Mouse (Mus musculus): ENCODE data around the gene Ifngr2.

Ifngr2 gene

GRCm38 (mm10) chr16:91534888-91535287 lies 12.0 kb upstream of the Ifngr2 start:
- DNase-seq (ENCODE audit: low read depth in 1 of 2, low spot score in 2 of 2) = no peak

GRCm38 (mm10) chr16:91536372-91536771 lies 10.5 kb upstream of the Ifngr2 start:
- DNase-seq (ENCODE audit: low read depth in 1 of 2, low spot score in 2 of 2) = no peak

GRCm38 (mm10) chr16:91537065-91537464 lies 9.8 kb upstream of the Ifngr2 start:
- DNase-seq (ENCODE audit: low read depth in 1 of 2, low spot score in 2 of 2) = no peak

GRCm38 (mm10) chr16:91538051-91538450 lies 8.8 kb upstream of the Ifngr2 start:
- DNase-seq (ENCODE audit: low read depth in 1 of 2, low spot score in 2 of 2) = no peak

GRCm38 (mm10) chr16:91538513-91538912 lies 8.4 kb upstream of the Ifngr2 start:
- DNase-seq (ENCODE audit: low read depth in 1 of 2, low spot score in 2 of 2) = no peak

- DNase-seq (ENCODE audit: low read depth in 1 of 2, low spot score in 2 of 2) = no peak
These were observed 5.2 kb upstream of the Ifngr2 start for GRCm38 (mm10) chr16:91541573-91542081.

- DNase-seq (ENCODE audit: low read depth in 1 of 2, low spot score in 2 of 2) = no peak
These were observed 3.3 kb upstream of the Ifngr2 start for GRCm38 (mm10) chr16:91543619-91544018.

- no peak for DNase-seq (ENCODE audit: low read depth in 1 of 2, low spot score in 2 of 2)
These were observed 1.1 kb upstream of the Ifngr2 start for GRCm38 (mm10) chr16:91545597-91546281.

- DNase-seq (ENCODE audit: low read depth in 1 of 2, low spot score in 2 of 2) = peak; percentile 74
These were observed 459 bp upstream of the Ifngr2 start for GRCm38 (mm10) chr16:91546391-91546835.

- DNase-seq (ENCODE audit: low read depth in 1 of 2, low spot score in 2 of 2) = peak in 1 of 2 experiments; percentile 53
These were observed 1.1 kb downstream of the Ifngr2 start for GRCm38 (mm10) chr16:91547974-91548373.

- DNase-seq (ENCODE audit: low read depth in 1 of 2, low spot score in 2 of 2) = no peak
These were observed 1.7 kb downstream of the Ifngr2 start for GRCm38 (mm10) chr16:91548586-91548985.

GRCm38 (mm10) chr16:91548996-91549395 lies 2.1 kb downstream of the Ifngr2 start:
- no peak for DNase-seq (ENCODE audit: low read depth in 1 of 2, low spot score in 2 of 2)

- DNase-seq (ENCODE audit: low read depth in 1 of 2, low spot score in 2 of 2) = no peak
These were observed 2.7 kb downstream of the Ifngr2 start for GRCm38 (mm10) chr16:91549616-91550015.

- no peak for DNase-seq (ENCODE audit: low read depth in 1 of 2, low spot score in 2 of 2)
These were observed 4.2 kb downstream of the Ifngr2 start for GRCm38 (mm10) chr16:91551081-91551524.

- no peak for DNase-seq (ENCODE audit: low read depth in 1 of 2, low spot score in 2 of 2)
These were observed 5.2 kb downstream of the Ifngr2 start for GRCm38 (mm10) chr16:91552072-91552471.

GRCm38 (mm10) chr16:91553625-91554024 lies 6.8 kb downstream of the Ifngr2 start:
- no peak for DNase-seq (ENCODE audit: low read depth in 1 of 2, low spot score in 2 of 2)

- no peak for DNase-seq (ENCODE audit: low read depth in 1 of 2, low spot score in 2 of 2)
These were observed 8.2 kb downstream of the Ifngr2 start for GRCm38 (mm10) chr16:91555017-91555605.

- no peak for DNase-seq (ENCODE audit: low read depth in 1 of 2, low spot score in 2 of 2)
These were observed 9.8 kb downstream of the Ifngr2 start for GRCm38 (mm10) chr16:91556659-91557058.

GRCm38 (mm10) chr16:91557214-91557613 lies 10.3 kb downstream of the Ifngr2 start:
- DNase-seq (ENCODE audit: low read depth in 1 of 2, low spot score in 2 of 2) = no peak

GRCm38 (mm10) chr16:91557693-91558092 lies 10.8 kb downstream of the Ifngr2 start:
- no peak for DNase-seq (ENCODE audit: low read depth in 1 of 2, low spot score in 2 of 2)

- no peak for DNase-seq (ENCODE audit: low read depth in 1 of 2, low spot score in 2 of 2)
These were observed 14.2 kb downstream of the Ifngr2 start for GRCm38 (mm10) chr16:91561099-91561498.
